In genomic region chrX:77796238-77796835, GRCm38 (mm10) we compare ENCODE assay signal across 8 mouse cellular contexts. TPM values are rescaled to one million over a fixed set of nuclear protein-coding genes. Genes with fewer than 3 reads are reported as not detected.
DNase-seq lines count a peak whose midpoint lies in the region; ATAC-seq and TF ChIP-seq lines count a peak whose summit lies in the region.

Gene Prkx, minus strand, starts transcription at chrX:77796278.

- TF ChIP-seq POLR2A in olfactory bulb, adult 2 months (IDR thresholded peaks at IDR 0.05; ENCODE audit: insufficient read depth, low read depth, low read length): no peak

- H3K36me3 ChIP-seq in intestine, postnatal 0 days (ENCODE audit: control insufficient read depth, insufficient read depth): no peaks in the 10 kb centered on the region
- no peaks in the 10 kb centered on the region for H3K36me3 ChIP-seq in liver, embryonic 16.5 days (ENCODE audit: control insufficient read depth, insufficient read depth)

- no peak for TF ChIP-seq CTCF in intestine, postnatal 0 days (IDR thresholded peaks at IDR 0.05; ENCODE audit: low read depth)
- TF ChIP-seq CTCF in olfactory bulb, adult 2 months (IDR thresholded peaks at IDR 0.05; ENCODE audit: insufficient read depth, low read depth, low read length): no peak

- peak within 1 kb of the TSS; percentile 54 for H3K9ac ChIP-seq in intestine, postnatal 0 days (ENCODE audit: low read depth, low read length)
- peak within 1 kb of the TSS; percentile 44 for H3K9ac ChIP-seq in liver, embryonic 16.5 days (ENCODE audit: low read depth, low read length)

- DNase-seq in lung, adult 18-20 months: peak; percentile 62 to 64
- no peak for DNase-seq in lung, postnatal 14 days
- DNase-seq in adrenal gland, postnatal 4 days (ENCODE audit: low spot score in 2 of 2): peak in 1 of 2 experiments; percentile 15
- no peak for DNase-seq in thymus, postnatal 36 days

- H3K4me1 ChIP-seq in intestine, postnatal 0 days (replicated peaks; ENCODE audit: control insufficient read depth, insufficient read depth, low read length): no peaks in the 10 kb centered on the region
- H3K4me1 ChIP-seq in liver, embryonic 16.5 days (ENCODE audit: control insufficient read depth, low read depth, low read length): no peaks in the 10 kb centered on the region
- peaks cover 10% of the 10 kb centered on the region for H3K4me1 ChIP-seq in olfactory bulb, adult 2 months (ENCODE audit: control insufficient read depth, insufficient read depth, low read length)

- H3K27ac ChIP-seq in intestine, postnatal 0 days (ENCODE audit: low read depth, low read length): peak within 1 kb of the TSS; percentile 78
- no peak within 1 kb of the TSS; the same call in 1 of the 2 replicates for H3K27ac ChIP-seq in liver, embryonic 16.5 days (ENCODE audit: low read length)
- peak within 1 kb of the TSS; percentile 67 for H3K27ac ChIP-seq in olfactory bulb, adult 2 months (ENCODE audit: insufficient read depth, low read depth, low read length)

- H3K9me3 ChIP-seq in intestine, postnatal 0 days (ENCODE audit: control insufficient read depth): no peaks in the 10 kb centered on the region
- no peaks in the 10 kb centered on the region for H3K9me3 ChIP-seq in liver, embryonic 16.5 days (replicated peaks; ENCODE audit: control insufficient read depth, low read length)

- no peaks in the 10 kb centered on the region for H3K27me3 ChIP-seq in intestine, postnatal 0 days (replicated peaks; ENCODE audit: control insufficient read depth, insufficient read depth, low read length)
- no peaks in the 10 kb centered on the region for H3K27me3 ChIP-seq in liver, embryonic 16.5 days (ENCODE audit: control insufficient read depth, insufficient read depth, low read depth, low read length)

- 37% methylated on average over 16 of the region's 19 CpGs for WGBS in intestine, postnatal 0 days
- 24% methylated on average over 18 of the region's 19 CpGs for WGBS in liver, embryonic 16.5 days (ENCODE audit: insufficient replicate concordance)
- WGBS in olfactory bulb, adult 2 months: 21% methylated on average over 19 of the region's 19 CpGs

- ATAC-seq in granulocyte monocyte progenitor cell, adult 5-6 weeks (replicated peaks; ENCODE audit: poor library complexity, severe bottlenecking): peak; percentile 43
- ATAC-seq in intestine, postnatal 0 days: peak; percentile 83
- peak; percentile 71 for ATAC-seq in liver, embryonic 16.5 days (ENCODE audit: low read depth)

- peak within 1 kb of the TSS; percentile 65 for H3K4me3 ChIP-seq in intestine, postnatal 0 days (ENCODE audit: low read depth, low read length)
- peak within 1 kb of the TSS; percentile 64 for H3K4me3 ChIP-seq in liver, embryonic 16.5 days (ENCODE audit: low read depth, low read length)
- H3K4me3 ChIP-seq in olfactory bulb, adult 2 months (ENCODE audit: insufficient read depth, low read depth, low read length): peak within 1 kb of the TSS; percentile 77

- peak within 1 kb of the TSS; percentile 65 for H3K4me2 ChIP-seq in intestine, postnatal 0 days (replicated peaks; ENCODE audit: low read depth)
- H3K4me2 ChIP-seq in liver, embryonic 16.5 days (ENCODE audit: low read depth, low read length): peak within 1 kb of the TSS; percentile 64

RNA-seq across cellular contexts. Expression of gene Prkx, which starts in this region (rescaled TPM):
- 10 to 100 TPM; 11.2 to 11.7 TPM for total RNA-seq in adrenal gland, postnatal 4 days (2021)
- total RNA-seq in granulocyte monocyte progenitor cell, adult 5-6 weeks (2014; fragmentation: Nextera tagmentation): 6.7 and 9.1 TPM in 2 replicates
- total RNA-seq in granulocyte monocyte progenitor cell, adult 5-6 weeks (2017): 3.7 and 4.4 TPM in 2 replicates
- polyA plus RNA-seq in intestine, postnatal 0 days (2015; fragmentation: Nextera tagmentation; extraction: Ambion mirVana): 6.7 and 7.0 TPM in 2 replicates
- 1.9 and 2.1 TPM in 2 replicates for polyA plus RNA-seq in liver, embryonic 16.5 days (2015; fragmentation: Nextera tagmentation; extraction: Ambion mirVana)
- not detected in 2 replicates for polyA plus RNA-seq in olfactory bulb, adult 2 months (2012; ENCODE audit: insufficient read depth, insufficient read length, low replicate concordance, missing spikeins)

Comparison
In these comparisons a context has a peak if more than half of its experiments do, and no peak if none do; other contexts are left out.
1. DNase-seq: peak in lung, adult 18-20 months (2 of 2); none in lung, postnatal 14 days (single experiment) and thymus, postnatal 36 days (0 of 2).
2. Peak in every context shown above with its lines, with median percentiles within 50 percentile points of each other: ATAC-seq and H3K4me3 ChIP-seq.